ENCODE assay signal across 7 mouse cellular contexts in genomic region chr7:142894669-142895068, GRCm38 (mm10). TPM values are rescaled to one million over a fixed set of nuclear protein-coding genes. Genes with fewer than 3 reads are reported as not detected.
A peak's percentile ranks its signal among the peaks of the same experiment; 100 is the strongest.
DNase-seq lines count a peak whose midpoint lies in the region; ATAC-seq and TF ChIP-seq lines count a peak whose summit lies in the region.

No protein-coding gene starts in this region.

- peaks cover 9% of the 10 kb centered on the region for H3K4me1 ChIP-seq in midbrain, embryonic 13.5 days (replicated peaks)
- H3K4me1 ChIP-seq in small intestine, adult 2 months (ENCODE audit: control insufficient read depth, insufficient read depth, insufficient read length, low read length) = no peaks in the 10 kb centered on the region

- no peak overlapping the region for H3K4me2 ChIP-seq in midbrain, embryonic 13.5 days (replicated peaks)

- TF ChIP-seq POLR2A in small intestine, adult 2 months (IDR thresholded peaks at IDR 0.05; ENCODE audit: low read depth, low read length) = no peak

- H3K36me3 ChIP-seq in midbrain, embryonic 13.5 days = no peaks in the 10 kb centered on the region
- no peaks in the 10 kb centered on the region for H3K36me3 ChIP-seq in small intestine, adult 2 months (ENCODE audit: control insufficient read depth, insufficient read depth, low read length)

- H3K27me3 ChIP-seq in midbrain, embryonic 13.5 days = no peaks in the 10 kb centered on the region
- no peaks in the 10 kb centered on the region for H3K27me3 ChIP-seq in small intestine, adult 2 months (ENCODE audit: control insufficient read depth, insufficient read depth, low read length)

- no peak overlapping the region for H3K27ac ChIP-seq in midbrain, embryonic 13.5 days
- H3K27ac ChIP-seq in small intestine, adult 2 months (ENCODE audit: insufficient read depth, low read depth, low read length) = no peak overlapping the region

- peak; percentile 51; the same call in 1 of the 2 replicates for ATAC-seq in midbrain, embryonic 13.5 days

- H3K4me3 ChIP-seq in midbrain, embryonic 13.5 days (replicated peaks) = no peak overlapping the region
- no peak overlapping the region for H3K4me3 ChIP-seq in small intestine, adult 2 months (ENCODE audit: low read depth, low read length)

- peak; percentile 87; the same call in 1 of the 2 replicates for TF ChIP-seq CTCF in small intestine, adult 2 months (IDR thresholded peaks at IDR 0.05; ENCODE audit: extremely low read depth, insufficient read length, insufficient replicate concordance, low read depth, low read length)

- H3K9me3 ChIP-seq in midbrain, embryonic 13.5 days = no peaks in the 10 kb centered on the region

- peak; percentile 67 for DNase-seq in T-cell, adult 2 months (ENCODE audit: low spot score)
- DNase-seq in cerebellum, adult 8-10 months = peak; percentile 62
- DNase-seq in frontal cortex, adult 2 months (ENCODE audit: extremely low spot score in 1 of 2, low spot score in 1 of 2) = peak; percentile 44 to 89
- DNase-seq in hindlimb bud, embryonic 11.5 days (ENCODE audit: extremely low spot score, low read depth, low spot score) = peak; percentile 95
- peak; percentile 75 to 78 for DNase-seq in left cerebral cortex, adult 18-20 months (ENCODE audit: low spot score in 2 of 2)

- 11% methylated on average over 3 of the region's 3 CpGs for WGBS in midbrain, embryonic 13.5 days
- 4% methylated on average over 3 of the region's 3 CpGs for WGBS in small intestine, adult 2 months

- H3K9ac ChIP-seq in midbrain, embryonic 13.5 days (replicated peaks) = no peak overlapping the region

RNA-seq across cellular contexts. Expression of gene Th, which starts 36.3 kb away (rescaled TPM):
- polyA plus RNA-seq in frontal cortex, adult 2 months (2012; rRNA removed) = 132 and 135 TPM in 2 replicates
- total RNA-seq in left cerebral cortex, adult 18-20 months (2021) = 1 to 10 TPM in 1 of 2 experiments, under 1 TPM in 1; 0.89 to 1.1 TPM
- polyA plus RNA-seq in midbrain, embryonic 13.5 days (2015; fragmentation: Nextera tagmentation; extraction: Ambion mirVana) = 22.4 and 59.8 TPM in 2 replicates
- polyA plus RNA-seq in small intestine, adult 2 months (2012; rRNA removed) = 0.23 and 2.3 TPM in 2 replicates
